Mouse (Mus musculus): Measurements from ENCODE around the gene Tbc1d14.

The Tbc1d14 gene

GRCm38 (mm10) chr5:36553056-36553606 lies 39.9 kb downstream of the Tbc1d14 start:
- no peak for DNase-seq

GRCm38 (mm10) chr5:36552391-36552790 lies 40.7 kb downstream of the Tbc1d14 start:
- DNase-seq: no peak

DNA sequence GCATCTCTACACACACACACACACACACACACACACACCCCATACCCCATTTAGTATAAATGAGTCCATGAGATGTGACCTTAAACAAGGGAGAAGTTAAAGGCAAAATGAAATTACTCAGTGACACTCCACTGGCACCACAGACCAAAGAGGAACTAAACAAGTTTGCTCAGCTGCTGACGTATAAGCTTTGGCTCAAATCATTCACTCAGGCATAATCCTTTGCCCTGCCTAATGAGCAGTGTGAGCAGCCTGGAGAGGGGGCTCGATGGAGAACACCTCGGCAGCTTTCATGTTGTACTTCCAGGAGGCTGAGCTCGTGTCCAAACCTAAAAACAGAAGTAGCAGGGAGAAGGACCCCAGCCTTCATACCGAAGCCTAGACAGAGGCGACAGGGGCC lies 43.8 kb downstream of the Tbc1d14 start:
- DNase-seq: no peak

DNA sequence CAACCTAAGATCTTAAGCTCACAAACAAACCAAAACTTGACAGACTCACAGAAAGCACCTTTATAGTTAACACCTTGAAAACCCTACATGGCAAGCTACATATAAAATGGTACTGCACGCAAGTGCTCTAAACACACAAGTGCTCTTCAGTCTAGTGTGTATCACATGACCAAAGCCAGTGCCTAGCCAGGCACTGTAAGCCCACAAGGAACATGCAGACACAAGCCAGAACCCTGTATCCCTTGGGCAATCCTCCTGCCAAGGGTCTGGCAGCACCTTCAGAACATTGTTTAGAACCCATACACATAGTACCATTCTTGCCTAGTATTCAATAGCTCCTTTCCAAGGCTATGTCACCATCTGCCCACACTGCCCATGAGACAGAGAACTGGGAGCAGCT lies 48.3 kb downstream of the Tbc1d14 start:
- no peak for DNase-seq

- no peak for DNase-seq
Observed at GRCm38 (mm10) chr5:36540928-36541327, 52.1 kb downstream of the Tbc1d14 start.

- DNase-seq: peak; percentile 58
Observed at GRCm38 (mm10) chr5:36538576-36539187, 54.4 kb downstream of the Tbc1d14 start.

DNA sequence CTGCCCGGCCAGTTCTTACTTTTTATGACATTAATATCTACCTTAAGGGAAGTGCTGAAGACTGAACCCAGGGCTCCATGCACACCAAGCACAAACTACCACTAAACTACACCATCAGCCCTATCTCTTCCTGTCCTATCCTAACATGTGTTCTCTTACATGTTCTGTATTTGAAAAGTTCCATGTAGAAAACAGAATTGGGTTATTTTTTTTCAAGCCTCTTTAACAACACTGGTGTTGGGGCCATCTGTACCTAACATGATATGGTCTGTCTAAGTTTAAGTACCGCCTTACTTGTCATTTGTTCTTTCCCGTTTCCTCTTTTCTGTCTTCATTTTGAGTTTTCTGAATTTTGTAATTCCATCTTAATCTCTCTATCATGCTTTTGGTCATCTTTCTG lies 56.7 kb downstream of the Tbc1d14 start:
- no peak for DNase-seq

GRCm38 (mm10) chr5:36535438-36536176 lies 57.5 kb downstream of the Tbc1d14 start:
- no peak for DNase-seq

DNA sequence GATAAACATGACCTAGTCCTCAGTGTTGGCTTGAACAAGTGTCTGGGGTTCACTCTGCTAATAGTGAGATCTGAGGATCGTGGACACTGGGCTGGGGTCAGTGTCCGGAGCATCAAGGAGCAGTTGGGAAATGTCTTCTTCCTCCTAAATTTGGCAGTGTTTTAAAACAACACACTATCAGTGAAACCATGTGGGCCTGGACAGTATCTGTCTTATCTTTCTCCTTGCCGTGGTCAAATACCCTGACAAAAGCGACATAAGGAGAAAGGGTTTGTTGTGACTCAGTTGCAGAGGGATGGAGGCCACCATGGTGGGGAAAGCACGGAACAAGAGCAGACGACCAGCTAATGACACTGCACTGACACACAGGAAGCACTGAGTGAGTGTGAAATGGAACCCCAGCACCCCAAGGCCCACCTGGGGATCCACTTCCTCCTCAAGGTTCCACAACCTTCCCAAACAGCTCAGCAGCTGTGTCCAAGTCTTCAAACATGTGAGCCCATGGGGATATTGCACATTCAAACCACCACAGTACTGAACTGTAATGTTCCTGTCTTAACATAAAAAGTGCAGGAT lies 58.5 kb downstream of the Tbc1d14 start:
- no peak for DNase-seq

DNA sequence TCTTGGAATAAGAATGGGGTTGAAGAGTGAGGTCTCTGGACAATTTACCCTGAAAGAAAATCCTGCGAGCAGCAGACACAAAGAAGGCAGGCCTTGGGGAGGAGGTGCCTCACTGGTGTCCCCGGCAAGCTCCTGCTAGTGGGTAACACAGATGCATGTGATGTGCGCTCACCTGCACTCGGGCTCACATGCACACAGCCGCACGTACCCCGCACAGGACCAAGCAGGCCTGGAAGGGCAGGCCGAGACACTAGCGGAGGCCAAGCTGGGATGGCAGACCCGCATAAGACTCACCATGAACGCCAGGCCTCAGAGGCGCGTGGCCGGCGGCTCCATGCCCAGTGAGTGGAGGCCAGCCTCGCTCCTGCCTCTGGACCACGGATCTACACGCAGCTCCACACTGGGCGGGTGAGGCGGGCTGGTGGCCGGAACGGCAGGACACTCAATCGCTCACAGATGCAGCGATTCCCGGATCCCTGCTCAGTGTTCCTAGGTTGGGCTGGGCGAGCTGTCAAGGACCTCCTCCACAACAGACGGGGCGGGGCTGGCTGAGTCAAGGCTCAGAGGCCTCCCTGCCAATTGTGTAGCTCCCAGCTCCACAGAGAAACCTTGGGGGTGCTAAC lies 62.8 kb downstream of the Tbc1d14 start:
- DNase-seq: peak; percentile 96

DNA sequence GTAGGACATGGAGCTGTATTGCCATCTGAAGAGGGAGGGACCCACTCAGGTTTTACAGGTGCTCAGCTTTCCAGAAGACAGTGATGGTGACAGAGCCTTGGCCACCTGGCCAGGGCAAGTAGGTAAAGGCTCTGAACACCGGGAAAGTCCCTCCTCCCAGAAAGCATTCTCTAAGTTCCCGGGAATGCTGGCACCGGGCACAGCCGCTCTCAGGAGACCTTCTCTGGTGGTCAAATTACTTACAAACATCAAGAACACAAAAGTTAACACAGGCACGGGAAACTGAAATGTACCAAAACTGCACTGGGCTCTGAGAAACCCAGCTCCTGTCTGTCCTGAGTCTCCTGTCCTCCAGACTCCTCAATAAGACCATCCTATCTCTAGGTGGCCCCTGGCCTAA lies 63.4 kb downstream of the Tbc1d14 start:
- DNase-seq: peak; percentile 6

- DNase-seq: no peak
Observed at GRCm38 (mm10) chr5:36526921-36527320, 66.2 kb downstream of the Tbc1d14 start.

DNA sequence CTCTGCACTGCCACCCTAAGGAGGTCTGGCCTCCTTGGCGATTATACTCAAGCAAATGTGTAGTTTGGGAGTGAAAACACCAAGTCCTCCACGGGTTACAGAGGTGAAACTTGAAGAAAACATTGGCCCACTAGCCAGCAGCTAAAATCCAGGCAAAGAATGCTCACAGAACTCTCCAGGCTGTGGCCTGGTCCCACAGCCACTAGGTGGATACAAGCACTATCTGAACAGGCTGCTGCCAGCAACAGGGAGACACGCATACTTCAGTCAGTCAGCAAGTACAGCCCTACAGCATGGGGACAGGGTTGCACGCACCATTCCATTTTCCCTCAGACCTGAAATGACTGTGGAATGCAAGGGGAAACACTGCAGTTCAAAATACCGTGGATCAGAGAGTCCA lies 66.8 kb downstream of the Tbc1d14 start:
- DNase-seq: no peak

GRCm38 (mm10) chr5:36525216-36525615 lies 67.9 kb downstream of the Tbc1d14 start:
- DNase-seq: no peak

- no peak for DNase-seq
Observed at GRCm38 (mm10) chr5:36523219-36523703, 69.8 kb downstream of the Tbc1d14 start.

DNA sequence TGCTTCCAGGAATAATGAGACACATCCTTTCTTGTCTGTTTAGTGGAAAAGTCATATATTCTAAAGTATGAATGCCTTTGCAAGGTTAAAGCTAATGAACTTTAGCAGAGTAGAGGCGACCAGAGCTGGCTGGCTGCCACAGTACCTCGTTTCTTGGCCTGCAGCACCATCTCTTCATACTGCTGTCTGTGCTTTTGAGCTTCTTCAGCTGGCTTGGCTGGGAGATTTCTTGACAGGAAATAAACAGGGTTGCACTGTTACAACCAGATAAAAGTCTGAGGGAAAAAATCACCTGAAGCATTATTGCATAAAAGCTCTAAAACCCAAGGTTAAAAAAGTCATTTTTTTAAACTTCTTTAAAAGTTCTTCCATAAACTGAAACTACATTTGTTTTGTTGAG lies 70.3 kb downstream of the Tbc1d14 start:
- no peak for DNase-seq

DNA sequence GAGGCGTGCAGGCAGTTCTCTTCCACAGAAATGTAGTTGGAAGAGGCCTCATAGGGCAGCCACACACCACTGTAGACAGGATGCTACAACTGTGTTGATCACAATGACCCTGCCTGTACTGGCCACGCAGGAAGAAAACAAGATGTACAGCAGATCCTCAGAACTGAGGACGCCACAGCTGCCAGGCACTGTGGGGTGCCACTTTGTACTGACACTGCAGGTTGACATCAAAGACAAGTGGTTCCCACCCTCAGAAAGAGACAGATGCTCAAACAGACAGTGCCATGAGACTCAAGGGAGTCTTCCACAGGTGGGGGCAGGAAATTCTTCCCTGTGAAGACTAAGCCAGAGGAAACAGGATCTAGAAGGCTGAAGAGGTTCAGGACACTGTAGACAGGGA lies 73.3 kb downstream of the Tbc1d14 start:
- DNase-seq: no peak

- DNase-seq: no peak
Observed at GRCm38 (mm10) chr5:36517596-36517995, 75.5 kb downstream of the Tbc1d14 start.

- no peak for DNase-seq
Observed at GRCm38 (mm10) chr5:36515558-36515957, 77.5 kb downstream of the Tbc1d14 start.

DNA sequence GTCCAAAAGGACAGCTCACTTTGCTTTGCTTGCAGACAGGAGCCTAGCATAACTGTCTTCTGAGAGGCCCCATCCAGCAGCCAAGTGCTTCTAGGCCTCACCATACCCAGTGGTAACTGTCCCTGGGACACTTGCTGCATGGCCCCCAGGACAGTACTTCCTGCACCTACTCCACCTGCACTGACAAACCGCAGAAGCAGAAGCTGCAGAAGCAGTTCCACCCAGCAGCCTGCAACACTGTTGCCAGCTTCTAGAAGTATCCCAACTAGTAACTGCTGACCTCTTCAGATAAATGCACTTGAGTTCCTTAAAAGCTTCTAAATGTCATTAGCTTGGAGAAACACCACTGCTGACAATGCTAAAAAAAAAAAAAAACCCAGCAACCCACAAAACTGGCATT lies 78.0 kb downstream of the Tbc1d14 start:
- DNase-seq: no peak

DNA sequence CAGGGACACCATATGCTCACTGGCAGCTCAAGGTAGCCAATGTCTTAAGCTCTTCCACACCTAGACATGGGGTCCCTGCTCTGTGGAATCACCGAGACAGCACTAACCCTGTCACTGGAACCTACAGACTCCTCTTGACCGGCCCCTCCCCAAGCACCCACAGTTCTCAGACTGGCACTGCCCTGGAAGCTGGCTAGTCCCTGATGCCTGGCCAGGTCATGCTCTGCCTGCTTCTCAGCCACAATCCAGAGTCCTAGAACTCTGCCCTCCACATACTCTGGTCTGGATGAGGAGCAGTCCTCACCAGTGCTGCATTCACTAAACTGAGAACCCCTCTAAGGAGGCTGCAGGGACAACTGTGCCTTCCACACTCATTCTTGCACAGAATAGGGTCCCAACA lies 82.1 kb downstream of the Tbc1d14 start:
- DNase-seq: no peak

GRCm38 (mm10) chr5:36508351-36508750 lies 84.7 kb downstream of the Tbc1d14 start:
- no peak for DNase-seq

GRCm38 (mm10) chr5:36505643-36506042 lies 87.4 kb downstream of the Tbc1d14 start:
- no peak for DNase-seq

All from embryo, embryonic 11 days (tissue).